Mouse (Mus musculus) small intestine, adult 2 months (tissue): ENCODE data around the gene Cep131.

ENCODE experiments used
- CTCF ChIP-seq: fragments of 200-500 bp; IDR thresholded peaks from 2 replicates; pipeline ENCODE4 v1.5.1; 2012; ENCODE audit warnings: low read depth, mild to moderate bottlenecking, control low read depth, inconsistent platforms, low read length, moderate library complexity, mixed read lengths; ENCODE audit not compliant: insufficient replicate concordance, insufficient read length; ENCODE audit errors: extremely low read depth
- POLR2A ChIP-seq: fragments of 200-500 bp; IDR thresholded peaks from 2 replicates; pipeline ENCODE4 v1.6.1; 2012; ENCODE audit warnings: low read depth, mild to moderate bottlenecking, control low read depth, inconsistent platforms, low read length, moderate library complexity

DNA sequence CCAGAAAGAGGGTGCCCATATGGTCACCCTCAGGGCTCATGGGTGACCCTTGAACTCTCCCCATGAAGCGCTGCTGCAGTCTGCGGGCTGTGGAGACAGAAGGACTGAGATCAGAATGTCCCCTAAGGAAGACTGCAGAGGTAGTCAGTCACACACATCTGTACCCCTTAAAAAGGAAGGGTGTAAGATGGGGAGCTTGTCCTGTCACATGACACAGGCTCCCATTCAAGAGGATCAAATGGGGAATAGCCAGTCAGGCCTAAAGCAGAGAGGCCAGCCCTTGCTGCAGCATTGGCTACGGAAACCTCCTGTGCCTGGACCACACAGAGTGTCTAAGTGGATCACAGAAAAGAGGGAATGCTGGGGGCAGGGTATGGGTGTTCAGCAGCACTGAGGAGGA, 53.2 kb downstream of the Cep131 start:
- TF ChIP-seq CTCF, result no peak
- no peak for TF ChIP-seq POLR2A
